Mouse (Mus musculus): Measurements from ENCODE around the gene Ankrd33b. TPM values are rescaled to one million over a fixed set of nuclear protein-coding genes. Genes with fewer than 3 reads are reported as not detected.
A peak's percentile ranks its signal among the peaks of the same experiment; 100 is the strongest.

The Ankrd33b gene
- polyA plus RNA-seq, 1 experiment from 2014 or later, result 1.8 TPM

DNA sequence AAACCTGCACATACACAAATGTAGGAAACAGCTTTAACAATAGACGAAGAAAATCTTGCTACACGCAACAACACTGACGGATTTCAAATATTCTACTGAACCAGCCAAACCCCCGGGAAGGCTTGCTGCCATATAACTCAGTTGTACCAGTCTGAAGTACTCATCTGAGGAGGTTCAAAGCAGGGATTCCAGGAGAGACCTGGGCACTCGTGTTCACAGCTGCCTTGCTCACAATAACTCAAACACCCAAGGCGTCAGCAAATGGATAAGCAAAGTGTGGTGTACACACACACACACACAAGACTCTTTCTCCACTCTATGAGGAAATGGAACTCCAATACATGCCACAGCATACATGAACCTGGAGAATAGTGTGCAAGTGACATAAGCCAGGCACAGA is 29.5 kb downstream of the Ankrd33b start:
- H3K4me3 ChIP-seq (ENCODE audit: low read depth, low read length), result no peak overlapping the region
- H3K4me2 ChIP-seq (ENCODE audit: low read depth, low read length), result no peak overlapping the region
- TF ChIP-seq EP300 (IDR thresholded peaks at IDR 0.05; ENCODE audit: low read depth), result no peak
- no peak for TF ChIP-seq CTCF (IDR thresholded peaks at IDR 0.05; ENCODE audit: low read depth)
- H3K36me3 ChIP-seq (replicated peaks; ENCODE audit: insufficient read depth, low read length), result no peaks in the 10 kb centered on the region
- no peaks in the 10 kb centered on the region for H3K27me3 ChIP-seq (ENCODE audit: insufficient read depth, low read length)
- DNase-seq (no peak), ATAC-seq (no peak)
- no peaks in the 10 kb centered on the region for H3K9me3 ChIP-seq (ENCODE audit: low read length)
- H3K27ac ChIP-seq (ENCODE audit: low read depth), result no peak overlapping the region
- no peak overlapping the region for H3K9ac ChIP-seq (replicated peaks)
- WGBS (ENCODE audit: insufficient replicate concordance), result 83% methylated on average over 6 of the region's 6 CpGs
- peaks cover 19% of the 10 kb centered on the region for H3K4me1 ChIP-seq (ENCODE audit: insufficient read depth)

DNA sequence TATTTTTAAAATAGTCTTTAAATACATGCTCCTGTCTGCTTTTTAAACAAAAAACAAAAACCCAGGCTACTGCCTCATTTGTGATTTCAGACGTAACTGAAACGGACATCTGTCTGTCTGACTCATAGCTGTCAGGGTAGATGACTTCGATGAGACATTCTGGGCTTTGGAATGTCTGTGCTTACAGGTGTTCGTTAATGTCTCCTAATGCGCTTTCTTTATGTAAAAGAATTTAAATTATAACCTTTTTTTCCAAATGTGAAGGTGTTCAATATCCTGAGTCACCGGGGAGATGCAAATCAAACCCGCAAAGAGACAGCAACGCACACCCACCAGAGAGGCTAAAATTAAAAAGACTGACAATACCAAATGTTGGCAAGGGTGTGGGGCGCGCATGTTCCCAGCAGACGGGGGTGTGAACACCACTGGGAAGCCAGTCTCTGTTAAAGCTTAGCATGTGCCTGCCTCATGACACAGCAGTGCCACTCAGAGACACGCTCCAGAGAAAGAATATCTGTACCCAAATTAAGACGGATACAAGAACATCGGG is 30.3 kb downstream of the Ankrd33b start:
- Histone ChIP-seq H3K36me3 (replicated peaks; ENCODE audit: insufficient read depth, low read length) (no peaks in the 10 kb centered on the region), H3K27me3 (ENCODE audit: insufficient read depth, low read length) (no peaks in the 10 kb centered on the region), H3K4me1 (ENCODE audit: insufficient read depth) (peaks cover 17% of the 10 kb centered on the region), H3K9ac (replicated peaks) (no peak overlapping the region), H3K27ac (ENCODE audit: low read depth) (peak overlapping the region; percentile 48; the same call in 1 of the 2 replicates), H3K4me2 (ENCODE audit: low read depth, low read length) (0 out of 2 replicates have a peak overlapping the region, but pooled peaks have one; percentile 22), H3K9me3 (ENCODE audit: low read length) (no peaks in the 10 kb centered on the region), H3K4me3 (ENCODE audit: low read depth, low read length) (no peak overlapping the region)
- 75% methylated on average over 14 of the region's 14 CpGs for WGBS (ENCODE audit: insufficient replicate concordance)
- DNase-seq (no peak), ATAC-seq (no peak)
- no peak for TF ChIP-seq EP300 (IDR thresholded peaks at IDR 0.05; ENCODE audit: low read depth)
- no peak for TF ChIP-seq CTCF (IDR thresholded peaks at IDR 0.05; ENCODE audit: low read depth)

DNA sequence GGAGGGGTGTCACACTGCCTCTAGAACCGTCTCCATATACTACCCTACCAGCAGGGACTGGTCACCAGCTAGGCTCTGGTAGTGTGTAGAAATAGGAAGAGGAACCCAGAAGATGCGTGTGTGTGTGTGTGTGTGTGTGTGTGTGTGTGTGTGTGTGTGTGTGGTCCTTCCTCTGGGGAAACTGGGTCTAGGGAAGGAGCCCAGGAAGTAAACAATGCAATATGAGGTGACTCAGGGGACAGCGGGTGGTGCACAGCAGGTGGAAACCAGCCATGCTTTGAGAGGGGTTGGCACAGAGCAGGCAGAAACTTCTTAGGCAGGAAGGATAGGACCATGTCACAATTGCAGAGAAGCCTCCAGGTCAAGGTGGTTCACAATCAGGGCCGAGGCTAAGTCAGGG is 30.8 kb downstream of the Ankrd33b start:
- TF ChIP-seq EP300 (IDR thresholded peaks at IDR 0.05; ENCODE audit: low read depth), result 0 out of 2 replicates have a peak, but pooled peaks have one; percentile 19
- no peak for TF ChIP-seq CTCF (IDR thresholded peaks at IDR 0.05; ENCODE audit: low read depth)
- Histone ChIP-seq H3K27ac (ENCODE audit: low read depth) (peak overlapping the region; percentile 48; the same call in 1 of the 2 replicates), H3K27me3 (ENCODE audit: insufficient read depth, low read length) (no peaks in the 10 kb centered on the region), H3K4me1 (ENCODE audit: insufficient read depth) (peaks cover 12% of the 10 kb centered on the region), H3K4me2 (ENCODE audit: low read depth, low read length) (0 out of 2 replicates have a peak overlapping the region, but pooled peaks have one; percentile 22), H3K36me3 (replicated peaks; ENCODE audit: insufficient read depth, low read length) (no peaks in the 10 kb centered on the region), H3K9ac (replicated peaks) (no peak overlapping the region), H3K4me3 (ENCODE audit: low read depth, low read length) (no peak overlapping the region), H3K9me3 (ENCODE audit: low read length) (no peaks in the 10 kb centered on the region)
- WGBS (ENCODE audit: insufficient replicate concordance), result 35% methylated on average over 4 of the region's 4 CpGs
- DNase-seq, result peak; percentile 74
- ATAC-seq, result peak; percentile 76

DNA sequence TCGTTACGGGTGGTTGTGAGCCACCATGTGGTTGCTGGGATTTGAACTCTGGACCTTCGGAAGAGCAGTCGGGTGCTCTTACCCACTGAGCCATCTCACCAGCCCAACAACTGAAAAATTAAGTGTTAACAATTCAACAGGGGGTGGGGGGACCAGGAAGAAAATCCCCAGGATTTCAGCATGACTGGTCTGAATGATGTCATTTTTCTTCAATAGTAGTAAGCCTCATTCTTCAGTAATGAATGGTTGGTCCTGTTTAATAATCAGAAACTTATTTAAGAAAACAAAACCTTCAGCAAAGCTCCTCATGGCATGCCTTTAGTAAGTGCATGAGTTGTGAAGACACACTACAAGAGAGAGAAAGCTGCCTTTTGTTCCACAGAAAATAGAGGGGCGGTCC is 32.7 kb downstream of the Ankrd33b start:
- H3K27ac ChIP-seq (ENCODE audit: low read depth), result no peak overlapping the region
- 78% methylated on average over 5 of the region's 5 CpGs for WGBS (ENCODE audit: insufficient replicate concordance)
- DNase-seq (no peak), ATAC-seq (no peak)
- no peak overlapping the region for H3K4me3 ChIP-seq (ENCODE audit: low read depth, low read length)
- H3K9ac ChIP-seq (replicated peaks), result no peak overlapping the region
- H3K36me3 ChIP-seq (replicated peaks; ENCODE audit: insufficient read depth, low read length), result no peaks in the 10 kb centered on the region
- peaks cover 12% of the 10 kb centered on the region for H3K4me1 ChIP-seq (ENCODE audit: insufficient read depth)
- H3K9me3 ChIP-seq (ENCODE audit: low read length), result no peaks in the 10 kb centered on the region
- H3K4me2 ChIP-seq (ENCODE audit: low read depth, low read length), result no peak overlapping the region
- no peaks in the 10 kb centered on the region for H3K27me3 ChIP-seq (ENCODE audit: insufficient read depth, low read length)
- TF ChIP-seq CTCF (IDR thresholded peaks at IDR 0.05; ENCODE audit: low read depth) (no peak), EP300 (IDR thresholded peaks at IDR 0.05; ENCODE audit: low read depth) (no peak)

DNA sequence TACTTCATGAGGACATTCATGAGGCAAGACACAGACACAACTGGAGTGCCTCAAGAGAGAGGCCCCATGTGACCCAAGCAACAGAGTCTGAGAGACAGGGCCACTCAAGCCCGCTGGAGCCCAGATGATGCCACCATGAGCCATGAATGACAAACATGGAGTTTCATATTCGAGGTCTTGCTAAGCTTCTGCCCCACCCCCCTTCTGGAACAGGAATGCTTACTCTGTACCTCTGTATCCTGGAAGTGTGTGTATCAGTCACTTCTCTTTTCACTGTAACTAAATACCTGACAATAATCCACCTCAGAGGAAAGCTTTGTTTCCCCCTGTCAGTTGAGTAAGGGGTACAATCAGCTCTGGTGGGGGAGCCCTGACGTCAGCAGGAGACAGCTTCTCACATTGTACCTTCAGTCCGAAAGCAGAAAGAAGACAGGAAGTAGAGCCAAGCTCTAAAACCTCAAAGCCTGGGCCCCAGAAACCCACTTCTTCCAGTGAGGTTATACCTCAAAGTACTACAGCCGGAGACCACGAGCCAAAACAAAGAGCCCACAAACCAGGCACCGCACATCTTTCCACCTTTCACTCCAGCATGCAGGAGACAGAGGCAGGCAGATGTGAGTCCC is 34.9 kb downstream of the Ankrd33b start:
- Histone ChIP-seq H3K27ac (ENCODE audit: low read depth) (0 out of 2 replicates have a peak overlapping the region, but pooled peaks have one; percentile 39), H3K4me1 (ENCODE audit: insufficient read depth) (peaks cover 12% of the 10 kb centered on the region), H3K9ac (replicated peaks) (no peak overlapping the region), H3K9me3 (ENCODE audit: low read length) (no peaks in the 10 kb centered on the region), H3K4me3 (ENCODE audit: low read depth, low read length) (no peak overlapping the region), H3K27me3 (ENCODE audit: insufficient read depth, low read length) (no peaks in the 10 kb centered on the region), H3K4me2 (ENCODE audit: low read depth, low read length) (no peak overlapping the region), H3K36me3 (replicated peaks; ENCODE audit: insufficient read depth, low read length) (no peaks in the 10 kb centered on the region)
- TF ChIP-seq EP300 (IDR thresholded peaks at IDR 0.05; ENCODE audit: low read depth) (no peak), CTCF (IDR thresholded peaks at IDR 0.05; ENCODE audit: low read depth) (no peak)
- DNase-seq, result no peak
- no peak for ATAC-seq
- 37% methylated on average over 7 of the region's 7 CpGs for WGBS (ENCODE audit: insufficient replicate concordance)

DNA sequence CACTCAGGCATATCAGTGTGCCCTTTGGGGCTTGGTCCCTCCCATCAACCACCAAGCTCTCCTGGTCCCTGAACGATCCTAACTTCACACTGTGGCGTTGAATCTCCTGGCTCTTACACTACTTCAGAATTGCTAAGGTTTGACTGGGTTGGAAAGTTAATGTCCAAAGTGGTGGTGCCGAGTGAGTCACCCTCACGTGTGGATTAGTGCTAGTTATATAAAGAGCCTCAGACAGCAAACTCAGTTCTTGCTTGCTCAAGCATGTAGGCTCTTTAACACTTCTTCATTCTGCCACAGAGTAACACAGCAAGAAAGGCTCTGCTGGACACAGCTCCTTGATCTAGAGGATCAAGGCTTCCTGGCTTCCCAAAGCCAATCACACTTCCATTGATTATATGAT is 35.8 kb downstream of the Ankrd33b start:
- no peak overlapping the region for H3K9ac ChIP-seq (replicated peaks)
- no peaks in the 10 kb centered on the region for H3K9me3 ChIP-seq (ENCODE audit: low read length)
- DNase-seq, result no peak
- H3K27me3 ChIP-seq (ENCODE audit: insufficient read depth, low read length), result no peaks in the 10 kb centered on the region
- no peak for ATAC-seq
- no peak overlapping the region for H3K4me3 ChIP-seq (ENCODE audit: low read depth, low read length)
- no peak overlapping the region for H3K4me2 ChIP-seq (ENCODE audit: low read depth, low read length)
- TF ChIP-seq CTCF (IDR thresholded peaks at IDR 0.05; ENCODE audit: low read depth) (no peak), EP300 (IDR thresholded peaks at IDR 0.05; ENCODE audit: low read depth) (no peak)
- peaks cover 12% of the 10 kb centered on the region for H3K4me1 ChIP-seq (ENCODE audit: insufficient read depth)
- H3K27ac ChIP-seq (ENCODE audit: low read depth), result no peak overlapping the region
- no peaks in the 10 kb centered on the region for H3K36me3 ChIP-seq (replicated peaks; ENCODE audit: insufficient read depth, low read length)
- 61% methylated on average over 4 of the region's 4 CpGs for WGBS (ENCODE audit: insufficient replicate concordance)

All from liver, postnatal 0 days (tissue).